Mouse (Mus musculus): Measurements from ENCODE around the gene Thpo. TPM values are rescaled to one million over a fixed set of nuclear protein-coding genes. Genes with fewer than 3 reads are reported as not detected.

The Thpo gene
- polyA plus RNA-seq (2017; shearing (Covaris generic)) = not detected

DNA sequence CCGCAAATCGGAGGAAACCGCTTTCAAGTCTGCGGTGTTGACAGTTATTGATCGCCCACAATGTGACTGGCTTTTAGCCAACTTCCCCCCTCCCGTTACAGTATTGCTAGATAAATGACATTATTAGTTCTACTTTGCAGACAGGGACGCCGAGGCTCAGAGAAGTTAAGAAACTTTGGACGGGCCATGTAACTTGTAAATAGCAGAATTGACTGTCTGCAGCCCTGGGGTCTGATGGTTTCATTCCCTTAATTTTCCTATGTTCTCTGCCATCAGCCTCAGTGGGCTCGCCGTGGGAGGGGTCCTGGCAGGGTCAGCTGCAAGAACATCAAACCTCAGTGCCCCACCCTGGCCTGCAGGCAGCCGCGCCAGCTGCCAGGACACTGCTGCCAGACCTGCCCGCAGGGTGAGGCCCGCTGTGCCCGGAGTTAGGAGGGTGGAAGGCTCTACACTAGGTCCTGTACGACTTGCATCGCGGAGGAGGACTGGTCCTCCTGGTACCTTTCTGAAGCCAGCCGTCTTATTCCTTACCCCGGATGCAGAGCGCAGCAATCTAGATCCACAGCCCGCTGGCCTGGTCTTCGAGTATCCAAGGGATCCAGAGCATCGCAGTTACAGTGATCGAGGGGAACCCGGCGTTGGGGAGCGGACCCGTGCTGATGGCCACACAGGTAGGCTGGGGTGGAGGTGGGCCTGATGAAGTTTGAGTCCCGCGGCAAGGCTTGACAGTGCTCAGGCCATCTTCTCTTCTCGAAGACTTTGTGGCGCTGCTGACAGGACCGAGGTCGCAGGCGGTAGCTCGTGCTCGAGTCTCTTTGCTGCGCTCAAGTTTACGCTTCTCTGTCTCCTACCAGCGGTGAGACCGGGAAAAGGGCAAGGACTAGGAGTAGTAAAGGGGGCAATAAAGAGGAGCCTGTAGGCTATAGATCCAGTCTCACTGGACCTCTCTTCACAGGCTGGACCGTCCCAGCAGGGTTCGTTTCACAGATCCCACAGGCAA, at the start of gene Thpo:
Thpo (minus strand) TSS at position 781 of the 1,000 bp plus-strand sequence.

DNA sequence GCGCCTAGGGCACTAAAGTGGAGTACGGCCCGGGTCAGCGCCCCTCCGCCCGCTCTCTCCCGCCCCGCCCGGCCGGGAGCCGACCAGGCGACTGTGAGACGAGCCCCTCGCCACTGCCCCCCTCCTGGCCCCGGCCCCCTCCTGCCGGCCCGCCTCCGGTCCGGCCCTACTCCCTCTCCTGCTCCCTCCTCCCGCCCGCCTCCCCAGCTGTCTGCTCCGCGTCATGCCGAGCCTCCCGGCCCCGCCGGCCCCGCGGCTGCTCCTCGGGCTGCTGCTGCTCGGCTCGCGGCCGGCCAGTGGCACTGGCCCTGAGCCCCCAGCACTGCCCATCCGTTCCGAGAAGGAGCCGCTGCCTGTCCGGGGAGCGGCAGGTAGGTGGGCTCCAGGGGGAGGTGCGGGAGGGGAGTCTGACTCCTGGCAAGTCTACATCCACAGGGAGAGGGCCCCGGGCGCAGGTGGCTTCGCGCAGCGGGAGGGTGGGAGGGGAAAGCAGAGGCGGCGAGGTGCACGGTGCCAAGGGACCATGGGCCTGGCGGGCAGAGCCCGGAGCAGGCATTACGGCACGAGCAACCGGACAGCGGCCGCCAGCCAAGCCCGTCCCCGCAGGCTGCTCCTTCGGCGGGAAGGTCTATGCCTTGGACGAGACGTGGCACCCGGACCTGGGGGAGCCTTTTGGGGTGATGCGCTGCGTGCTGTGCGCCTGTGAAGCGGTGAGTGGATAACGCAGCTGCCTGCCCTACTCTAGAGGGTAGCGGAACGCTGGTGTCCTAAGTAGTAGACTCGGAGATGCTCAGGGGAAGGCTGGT, 1.2 kb downstream of the Thpo start, which contains the start of gene Chrd:
Chrd (plus strand) TSS at position 203 of the 806 bp plus-strand sequence.

DNA sequence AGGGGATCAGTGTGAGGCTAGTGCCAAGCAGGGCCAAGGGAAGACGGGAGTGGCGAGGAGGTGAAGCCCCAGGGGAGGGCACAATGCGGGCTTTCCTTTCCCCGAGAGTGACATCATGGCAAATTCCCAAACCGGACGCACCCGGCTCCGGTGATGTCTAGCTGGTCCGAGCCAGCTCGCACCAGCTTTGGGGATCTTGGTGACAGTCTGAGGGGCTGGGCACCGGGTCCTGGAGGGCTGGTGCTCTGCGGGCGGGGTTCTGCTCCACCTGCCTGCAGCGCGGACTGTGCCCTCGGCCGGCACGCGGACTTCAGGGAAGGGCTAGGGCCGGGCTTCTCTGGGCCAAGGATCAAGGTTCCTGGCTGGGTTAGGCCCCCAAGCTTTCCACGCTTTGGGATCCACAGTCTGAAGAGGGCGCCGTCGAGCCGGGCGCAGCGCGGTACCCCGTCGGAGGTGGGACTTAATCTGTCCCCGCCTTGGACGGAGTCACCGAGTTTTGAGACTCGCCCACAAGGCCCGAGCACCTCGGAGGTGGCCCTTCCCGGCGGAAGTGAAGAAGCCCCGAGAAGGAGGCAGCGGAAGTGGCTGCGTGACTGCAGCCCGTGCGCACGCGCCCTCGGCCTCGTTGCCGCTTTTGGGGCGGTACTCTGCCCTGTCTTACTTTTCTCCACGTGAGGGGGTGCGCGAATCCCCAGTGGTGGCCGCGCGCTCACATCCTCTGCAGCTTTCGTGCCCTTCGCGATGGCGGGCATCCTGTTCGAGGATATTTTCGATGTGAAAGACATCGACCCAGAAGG, 16.9 kb downstream of the Thpo start, which contains the start of the genes Polr2h and Clcn2:
Polr2h (plus strand) TSS at position 485 of the 797 bp plus-strand sequence.
Clcn2 (minus strand) TSS at position 566 of the 797 bp plus-strand sequence.

DNA sequence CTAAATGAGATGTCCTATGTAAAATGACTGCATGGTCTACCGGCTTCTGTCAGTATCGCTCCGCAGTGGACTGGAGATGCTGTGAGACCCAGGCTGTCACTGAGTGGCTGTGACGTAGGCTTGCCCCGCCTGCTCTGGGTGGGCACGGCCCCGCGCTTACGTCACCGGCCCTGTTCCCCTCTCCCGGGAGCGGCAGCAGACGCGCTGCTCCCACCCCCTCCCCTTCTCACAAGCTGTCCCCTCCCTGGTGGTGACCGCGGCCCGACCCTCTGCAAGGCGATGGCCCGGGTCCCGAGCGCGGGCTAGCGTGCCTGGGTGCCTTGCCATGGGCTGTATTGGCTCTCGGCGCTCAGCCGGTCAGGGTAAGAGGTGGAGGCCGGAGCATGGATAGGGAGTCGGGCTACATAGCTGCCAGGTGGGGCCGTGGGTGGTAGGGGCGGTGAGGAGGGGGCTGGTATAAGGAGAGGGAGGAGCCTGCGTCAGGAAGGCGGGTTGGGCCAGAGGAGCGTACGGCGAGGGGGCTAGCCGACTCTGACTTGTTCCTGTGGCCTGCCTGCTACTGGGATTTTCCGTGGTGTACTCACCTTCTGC, 41.1 kb downstream of the Thpo start, which contains the start of gene Fam131a:
Fam131a (plus strand) TSS at position 131 of the 591 bp plus-strand sequence.

Other genes starting within 250 kb of the Thpo start
- gene Eif2b5, start 235.7 kb downstream of the Thpo start, polyA plus RNA-seq (2017; shearing (Covaris generic)) = 21.8 TPM
- 5.9 TPM for gene Dvl3, start 217.5 kb downstream of the Thpo start, polyA plus RNA-seq (2017; shearing (Covaris generic))
- gene Ap2m1, start 199.0 kb downstream of the Thpo start, polyA plus RNA-seq (2017; shearing (Covaris generic)) = 454 TPM
- gene Abcf3, start 185.9 kb downstream of the Thpo start, polyA plus RNA-seq (2017; shearing (Covaris generic)) = 95.9 TPM
- gene Vwa5b2, start 145.0 kb downstream of the Thpo start, polyA plus RNA-seq (2017; shearing (Covaris generic)) = not detected
- 23.0 TPM for gene Eef1akmt4, start 122.9 kb downstream of the Thpo start, polyA plus RNA-seq (2017; shearing (Covaris generic))
- not detected for gene Gm49333, start 122.9 kb downstream of the Thpo start, polyA plus RNA-seq (2017; shearing (Covaris generic))
- gene Alg3, start 122.8 kb downstream of the Thpo start, polyA plus RNA-seq (2017; shearing (Covaris generic)) = 45.0 TPM
- not detected for gene Camk2n2, start 113.2 kb downstream of the Thpo start, polyA plus RNA-seq (2017; shearing (Covaris generic))
- not detected for gene Ece2, start 104.7 kb downstream of the Thpo start, polyA plus RNA-seq (2017; shearing (Covaris generic))
- gene Psmd2, start 82.9 kb downstream of the Thpo start, polyA plus RNA-seq (2017; shearing (Covaris generic)) = 280 TPM
- 151 TPM for gene Eif4g1, start 66.2 kb downstream of the Thpo start, polyA plus RNA-seq (2017; shearing (Covaris generic))
- 1.1 TPM for gene Fam131a, start 41.3 kb downstream of the Thpo start, polyA plus RNA-seq (2017; shearing (Covaris generic))
- 65.8 TPM for gene Polr2h, start 16.8 kb downstream of the Thpo start, polyA plus RNA-seq (2017; shearing (Covaris generic))
- gene Clcn2, start 16.8 kb downstream of the Thpo start, polyA plus RNA-seq (2017; shearing (Covaris generic)) = 0.86 TPM
- not detected for gene Chrd, start 1.4 kb downstream of the Thpo start, polyA plus RNA-seq (2017; shearing (Covaris generic))

Data from activated CD4-positive, CD25-positive, alpha-beta regulatory T cell, adult 9 weeks (primary cell).